Mouse (Mus musculus) intestine, embryonic 16.5 days (tissue): ENCODE results near the gene E2f4. TPM values are rescaled to one million over a fixed set of nuclear protein-coding genes. Genes with fewer than 3 reads are reported as not detected.
"Not testable (repeated sequence)": the region's sequence is repeated elsewhere in the genome, so short reads cannot be mapped to it uniquely, and the experiment has no call there.

Source experiments
- ATAC-seq: fragments of 200-750 bp; cut with Nextera tagmentation; 2 replicates; pipeline ENCODE4 v1.8.0; 2017; ENCODE audit warnings: moderate TSS enrichment, moderate library complexity
- H3K27ac ChIP-seq: fragments of 300-500 bp; sonication (generic); 2 replicates; pipeline ENCODE4 v1.5.1; 2014; ENCODE audit warnings: mild to moderate bottlenecking, low read length
- H3K27me3 ChIP-seq: fragments of 300-500 bp; sonication (generic); replicated peaks from 2 replicates; pipeline ENCODE4 v1.6.1; 2014; ENCODE audit warnings: low read length, control low read depth, mixed read lengths; ENCODE audit not compliant: control insufficient read depth, insufficient read depth
- H3K36me3 ChIP-seq: fragments of 300-500 bp; sonication (generic); 2 replicates; pipeline ENCODE4 v1.6.1; 2014; ENCODE audit warnings: low read length, control low read depth; ENCODE audit not compliant: control insufficient read depth, insufficient read depth
- H3K4me1 ChIP-seq: fragments of 300-500 bp; sonication (generic); 2 replicates; pipeline ENCODE4 v1.6.1; 2014; ENCODE audit warnings: low read length, control low read depth, mixed read lengths; ENCODE audit not compliant: control insufficient read depth, insufficient read depth
- H3K4me2 ChIP-seq: fragments of 300-500 bp; sonication (generic); 2 replicates; pipeline ENCODE4 v1.6.1; 2014; ENCODE audit warnings: low read depth, low read length, control low read depth
- H3K4me3 ChIP-seq: fragments of 300-500 bp; sonication (generic); 2 replicates; pipeline ENCODE4 v1.5.1; 2014; ENCODE audit warnings: mild to moderate bottlenecking, low read length
- H3K9ac ChIP-seq: fragments of 300-500 bp; sonication (generic); 2 replicates; pipeline ENCODE4 v1.6.1; 2014; ENCODE audit warnings: low read depth, low read length
- H3K9me3 ChIP-seq: fragments of 300-500 bp; sonication (generic); 2 replicates; pipeline ENCODE4 v1.6.1; 2016; ENCODE audit warnings: low read length, control low read depth; ENCODE audit not compliant: control insufficient read depth
- WGBS: fragments of 180-500 bp; shearing (Covaris S2); extraction: QIAGEN DNeasy Blood & Tissue Kit; methylation state at CpG from one replicate; pipeline ENCODE4 v1.1.7; 2014; 5-methylcytosine and 5-hydroxymethylcytosine counted together
- polyA plus RNA-seq: library from polyadenylated mRNA; unstranded; fragments of >200 nt; fragmentation: Nextera tagmentation; extraction: Ambion mirVana; gene quantifications from 2 replicates; pipeline ENCODE4 v1.2.1, GENCODE M21; 2015

E2f4 gene
- polyA plus RNA-seq, 1 experiment from 2014 or later: 89.2 TPM

DNA sequence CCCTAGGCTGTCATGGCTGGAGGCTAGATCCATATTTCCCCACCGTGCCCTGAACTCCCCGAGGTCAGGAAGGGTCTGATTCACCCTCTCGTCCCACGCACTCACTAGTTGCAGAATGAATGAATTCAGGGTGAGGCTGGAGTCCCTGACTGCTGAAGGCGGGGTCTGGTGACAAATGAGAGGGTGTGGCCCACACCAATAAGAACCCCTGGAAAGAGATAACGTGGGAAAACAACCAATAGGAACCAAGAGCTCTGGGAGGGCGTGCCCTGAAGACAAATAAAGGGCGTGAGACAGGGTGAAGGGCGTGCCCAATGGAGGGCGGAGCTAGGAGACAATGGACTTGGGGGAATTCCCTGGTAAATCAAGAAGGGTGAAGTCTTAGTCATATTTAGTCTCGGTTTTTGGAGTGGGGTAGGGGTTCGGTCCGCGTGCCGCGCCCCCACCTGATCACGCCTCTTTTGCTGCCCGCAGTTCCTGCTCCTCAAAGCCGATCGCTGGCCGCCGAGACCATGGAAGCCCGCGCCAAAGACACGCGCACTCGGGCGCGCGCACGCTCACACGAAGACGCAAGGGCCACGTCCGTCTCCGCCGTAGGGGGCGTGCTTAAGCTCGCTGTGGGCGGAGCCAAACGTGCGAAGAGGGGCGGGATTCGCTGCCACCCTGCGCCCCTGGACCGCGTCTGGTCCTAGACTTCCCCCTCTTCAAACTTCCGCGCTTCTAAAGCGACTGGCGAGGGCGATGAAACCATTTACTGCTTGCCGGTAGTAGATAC lies 8.3 kb upstream of the E2f4 start:
- H3K4me2 ChIP-seq: peak overlapping the region; percentile 93
- H3K9me3 ChIP-seq: no peaks in the 10 kb centered on the region
- H3K27ac ChIP-seq: 0 out of 2 replicates have a peak overlapping the region, but pooled peaks have one; percentile 23
- H3K36me3 ChIP-seq: no peaks in the 10 kb centered on the region
- H3K9ac ChIP-seq: peak overlapping the region; percentile 64
- peaks cover 21% of the 10 kb centered on the region for H3K4me1 ChIP-seq
- H3K27me3 ChIP-seq: peaks cover 13% of the 10 kb centered on the region
- under 1% methylated on average over 53 of the region's 53 CpGs for WGBS
- peak overlapping the region; percentile 59 for H3K4me3 ChIP-seq
- ATAC-seq: peak; percentile 95

DNA sequence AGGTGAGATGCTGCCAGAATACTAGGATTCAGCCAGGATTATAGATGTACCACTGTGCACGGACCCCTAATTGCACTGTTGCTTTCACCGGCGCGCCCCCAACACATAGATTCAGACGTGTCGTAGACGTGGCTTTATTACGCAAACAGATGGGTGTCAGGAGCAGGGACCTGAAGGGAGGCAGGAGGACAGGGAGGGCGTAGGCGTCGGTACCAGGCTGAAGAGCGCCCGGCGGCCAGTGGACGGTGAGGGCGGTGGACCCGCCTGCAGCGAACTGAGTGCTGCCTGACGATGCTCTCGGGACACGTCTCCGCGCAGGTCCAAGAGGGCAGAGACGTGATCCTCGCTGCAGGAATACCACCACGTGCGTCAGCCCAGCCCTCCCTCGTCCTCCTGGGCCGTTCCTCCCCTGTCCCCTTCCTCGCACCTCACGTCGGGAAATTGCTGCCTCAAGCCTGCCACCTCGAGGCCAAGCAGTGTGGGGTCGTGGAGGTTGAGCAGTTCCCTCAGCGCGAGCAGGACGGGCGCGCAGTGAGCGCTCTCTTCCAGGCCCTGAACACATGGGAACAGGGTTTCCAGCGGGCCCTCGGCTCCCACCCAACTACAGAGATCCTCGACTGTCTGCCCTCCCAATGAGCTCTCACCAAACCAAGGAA lies 7.5 kb upstream of the E2f4 start, which contains the start of gene 4931428F04Rik:
4931428F04Rik (minus strand) TSS at position 60 of the 656 bp plus-strand sequence.
- WGBS: 1% methylated on average over 43 of the region's 43 CpGs
- Histone ChIP-seq H3K4me2 (peak within 1 kb of the TSS; percentile 93), H3K27ac (peak within 1 kb of the TSS; percentile 23; the same call in 1 of the 2 replicates), H3K9me3 (no peaks in the 10 kb centered on the region), H3K27me3 (peaks cover 13% of the 10 kb centered on the region), H3K9ac (peak within 1 kb of the TSS; percentile 64), H3K4me1 (peaks cover 21% of the 10 kb centered on the region), H3K36me3 (no peaks in the 10 kb centered on the region), H3K4me3 (peak within 1 kb of the TSS; percentile 59)
- peak; percentile 17 for ATAC-seq

DNA sequence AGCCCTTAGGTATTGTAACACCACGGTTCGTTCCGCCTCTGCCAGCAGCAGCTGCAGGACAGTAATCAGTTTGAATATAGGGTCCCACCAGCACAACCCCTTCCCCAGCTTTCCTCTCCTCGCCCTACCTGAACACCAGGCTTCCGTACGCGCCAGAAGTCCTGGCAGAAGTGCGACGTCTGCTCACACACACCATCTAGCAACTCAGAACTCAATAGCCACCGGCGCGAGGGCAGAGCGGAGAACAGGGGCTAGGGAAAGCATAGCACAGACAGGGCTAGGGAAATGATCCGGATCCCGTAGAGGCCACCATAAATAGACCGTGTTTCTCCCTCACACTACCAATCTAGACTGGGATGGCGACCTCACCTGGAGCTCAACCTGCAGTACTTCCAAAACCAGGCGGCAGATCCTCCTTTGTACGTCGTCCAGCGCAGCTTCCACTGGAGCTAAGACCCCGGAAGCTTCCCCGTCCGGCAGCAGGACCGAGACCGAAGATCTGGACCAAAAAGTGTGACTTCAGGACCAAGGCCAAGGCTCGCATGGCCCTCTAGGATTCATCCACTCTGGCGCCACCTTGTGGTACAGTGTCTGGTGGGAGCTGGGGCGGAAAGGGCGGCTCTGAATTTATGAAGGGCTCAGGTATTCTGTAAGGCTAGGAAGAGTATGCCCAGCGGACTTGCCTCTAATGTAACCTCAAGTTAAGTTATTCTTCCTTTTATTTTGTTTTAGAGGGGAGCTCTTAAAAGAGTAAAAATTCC lies 6.7 kb upstream of the E2f4 start:
- peak overlapping the region; percentile 93; the same call in 1 of the 2 replicates for H3K4me2 ChIP-seq
- peak overlapping the region; percentile 59 for H3K4me3 ChIP-seq
- H3K9me3 ChIP-seq: no peaks in the 10 kb centered on the region
- peaks cover 13% of the 10 kb centered on the region for H3K27me3 ChIP-seq
- WGBS: 8% methylated on average over 31 of the region's 31 CpGs
- H3K4me1 ChIP-seq: peaks cover 21% of the 10 kb centered on the region
- no peak overlapping the region for H3K27ac ChIP-seq
- ATAC-seq: 0 out of 2 replicates have a peak, but pooled peaks have one; percentile 0
- no peaks in the 10 kb centered on the region for H3K36me3 ChIP-seq
- H3K9ac ChIP-seq: no peak overlapping the region

DNA sequence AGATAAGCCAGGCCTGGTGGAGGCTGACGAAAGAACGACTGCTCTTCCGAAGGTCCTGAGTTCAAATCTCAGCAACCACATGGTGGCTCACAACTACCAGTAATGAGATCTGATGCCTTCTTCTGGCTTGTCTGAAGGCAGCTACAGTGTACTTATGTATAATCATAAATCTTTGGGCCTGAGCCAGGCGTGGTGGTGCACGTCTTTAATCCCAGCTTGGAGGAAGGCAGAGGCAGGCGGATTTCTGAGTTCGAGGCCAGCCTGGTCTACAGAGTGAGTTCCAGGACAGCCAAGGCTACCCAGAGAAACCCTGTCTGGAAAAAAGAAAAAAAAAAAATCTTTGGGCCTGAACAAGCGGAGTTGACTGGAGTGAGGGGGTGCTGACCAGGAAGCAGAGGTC lies 6.1 kb upstream of the E2f4 start:
- 85% methylated on average over 8 of the region's 8 CpGs for WGBS
- H3K4me2 ChIP-seq, H3K9ac ChIP-seq, H3K27ac ChIP-seq, H3K36me3 ChIP-seq, ATAC-seq, H3K9me3 ChIP-seq, H3K4me3 ChIP-seq: not testable (repeated sequence)
- peaks cover 23% of the 10 kb centered on the region for H3K4me1 ChIP-seq
- H3K27me3 ChIP-seq: peaks cover 13% of the 10 kb centered on the region

DNA sequence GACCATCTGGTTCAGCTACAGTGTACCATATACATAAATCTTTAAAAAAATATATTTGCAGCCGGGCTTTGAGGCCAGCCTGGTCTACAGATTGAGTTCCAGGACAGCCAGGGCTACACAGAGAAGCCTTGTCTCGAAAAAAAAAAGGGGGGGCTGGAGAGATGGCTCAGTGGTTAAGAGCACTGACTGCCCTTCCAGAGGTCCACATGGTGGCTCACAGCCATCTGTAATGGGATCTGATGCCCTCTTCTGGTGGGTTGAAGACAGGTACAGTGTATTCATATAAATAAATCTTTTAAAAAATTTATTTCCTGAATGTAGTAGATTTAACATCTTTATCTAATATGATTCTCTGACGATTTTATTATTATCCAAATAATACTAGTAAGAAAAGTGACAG lies 5.7 kb upstream of the E2f4 start:
- H3K27ac ChIP-seq, H3K9me3 ChIP-seq, ATAC-seq, H3K4me3 ChIP-seq, H3K36me3 ChIP-seq, H3K4me2 ChIP-seq, H3K9ac ChIP-seq: not testable (repeated sequence)
- peaks cover 26% of the 10 kb centered on the region for H3K4me1 ChIP-seq
- 70% methylated on average over 3 of the region's 3 CpGs for WGBS
- H3K27me3 ChIP-seq: peaks cover 13% of the 10 kb centered on the region

DNA sequence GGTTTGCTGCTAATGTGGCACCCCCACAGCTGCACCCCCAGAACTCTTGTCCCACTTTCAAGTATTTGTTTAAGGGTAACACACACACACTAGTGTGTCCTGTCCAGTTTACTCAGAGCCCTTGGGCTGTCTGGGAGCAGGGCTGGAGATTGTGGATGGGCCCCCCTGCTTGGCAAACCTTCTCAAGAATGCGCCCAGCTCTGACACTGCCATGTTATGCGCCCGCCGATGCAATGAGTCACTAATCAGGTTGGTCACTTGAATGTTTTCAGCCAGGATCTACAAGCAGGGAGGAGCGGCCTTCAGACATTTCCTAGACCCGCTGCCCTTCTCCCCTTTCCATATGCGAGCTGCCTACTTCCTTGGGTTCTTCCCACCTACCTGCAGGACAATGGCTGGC lies 5.0 kb upstream of the E2f4 start:
- ATAC-seq: no peak
- H3K36me3 ChIP-seq: no peaks in the 10 kb centered on the region
- no peak overlapping the region for H3K4me2 ChIP-seq
- peaks cover 13% of the 10 kb centered on the region for H3K27me3 ChIP-seq
- no peak overlapping the region for H3K4me3 ChIP-seq
- H3K4me1 ChIP-seq: peaks cover 30% of the 10 kb centered on the region
- no peaks in the 10 kb centered on the region for H3K9me3 ChIP-seq
- WGBS: 84% methylated on average over 7 of the region's 7 CpGs
- H3K9ac ChIP-seq: no peak overlapping the region
- H3K27ac ChIP-seq: no peak overlapping the region

DNA sequence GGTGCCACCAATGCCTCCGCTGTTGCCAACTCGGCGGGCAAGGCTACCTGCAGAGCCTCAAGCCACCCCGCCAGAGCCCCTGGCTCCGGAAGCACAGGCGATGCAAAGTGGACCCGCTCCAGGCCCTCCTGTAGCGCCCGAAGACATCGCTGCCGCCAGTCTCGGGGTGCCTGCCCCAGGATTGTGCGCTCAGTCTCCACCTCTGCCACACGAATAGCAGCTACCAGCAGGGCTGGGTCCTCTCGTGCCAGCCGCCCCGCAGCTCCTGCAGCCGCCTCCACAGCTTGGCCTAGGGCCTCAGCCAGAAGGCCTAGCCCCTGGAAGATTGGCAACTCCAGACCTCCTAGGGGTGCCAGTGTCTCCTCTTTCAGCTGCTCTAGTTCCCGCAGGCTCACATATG lies 4.1 kb upstream of the E2f4 start:
- ATAC-seq: no peak
- Histone ChIP-seq H3K4me2 (no peak overlapping the region), H3K4me3 (no peak overlapping the region)

DNA sequence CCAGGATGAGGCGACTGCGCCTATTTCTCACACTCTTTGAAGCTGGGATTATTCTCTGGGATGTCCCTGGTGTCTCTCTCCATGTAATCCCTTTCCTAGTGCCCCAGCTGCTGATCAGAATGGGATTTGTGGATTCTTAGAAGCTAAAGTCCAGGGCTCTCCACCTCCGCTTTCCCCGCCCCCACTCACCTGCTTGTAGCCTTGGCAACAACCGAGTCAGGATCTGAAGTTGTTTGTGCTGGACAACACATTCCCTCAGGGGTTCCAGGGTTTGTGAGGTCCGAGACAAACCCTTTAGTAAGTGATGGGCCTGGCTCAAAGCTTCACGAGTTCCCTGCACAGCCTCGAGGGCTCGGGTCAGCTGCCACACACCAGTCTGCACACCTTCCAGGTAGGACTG lies 2.7 kb upstream of the E2f4 start:
- 73% methylated on average over 9 of the region's 9 CpGs for WGBS
- 0 out of 2 replicates have a peak overlapping the region, but pooled peaks have one; percentile 17 for H3K4me2 ChIP-seq

More for the DNA sequence above, 4.1 kb upstream of the E2f4 start:
- H3K9me3 ChIP-seq: no peaks in the 10 kb centered on the region
- H3K4me1 ChIP-seq: peaks cover 29% of the 10 kb centered on the region
- peaks cover 13% of the 10 kb centered on the region for H3K27me3 ChIP-seq
- no peak overlapping the region for H3K27ac ChIP-seq
- H3K9ac ChIP-seq: no peak overlapping the region
- no peaks in the 10 kb centered on the region for H3K36me3 ChIP-seq
- 62% methylated on average over 19 of the region's 19 CpGs for WGBS

DNA sequence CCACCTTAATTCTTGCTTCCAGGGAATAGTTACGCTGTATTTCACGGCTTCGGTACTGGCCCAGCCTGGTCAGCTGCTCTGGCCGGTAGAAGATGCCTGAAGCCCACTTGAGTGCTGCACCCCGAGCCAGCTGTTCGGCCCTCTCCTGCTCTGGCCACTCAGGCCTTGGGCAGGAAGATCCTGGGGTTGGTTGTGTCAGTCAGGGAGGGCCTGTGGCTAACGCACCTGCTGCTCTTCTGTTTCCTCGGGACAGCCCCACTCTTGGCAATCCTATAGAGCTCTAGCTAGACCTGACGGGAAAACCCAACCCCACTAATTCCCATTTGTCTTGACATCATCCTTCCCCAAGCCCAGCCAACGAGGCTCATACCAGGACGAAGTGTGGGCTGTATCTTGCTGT lies 2.2 kb upstream of the E2f4 start:
- Histone ChIP-seq H3K4me1 (peaks cover 27% of the 10 kb centered on the region), H3K4me2 (peak overlapping the region; percentile 17; the same call in 1 of the 2 replicates), H3K36me3 (peaks cover 1% of the 10 kb centered on the region; the same call in 1 of the 2 replicates), H3K27ac (peak overlapping the region; percentile 51; the same call in 1 of the 2 replicates), H3K4me3 (peak overlapping the region; percentile 11; the same call in 1 of the 2 replicates), H3K9me3 (no peaks in the 10 kb centered on the region), H3K9ac (no peak overlapping the region), H3K27me3 (peaks cover 6% of the 10 kb centered on the region)
- ATAC-seq: no peak
- 69% methylated on average over 11 of the region's 11 CpGs for WGBS

More for the DNA sequence above, 2.7 kb upstream of the E2f4 start:
- H3K27ac ChIP-seq: no peak overlapping the region
- no peak overlapping the region for H3K4me3 ChIP-seq
- peaks cover 11% of the 10 kb centered on the region for H3K27me3 ChIP-seq
- ATAC-seq: no peak
- H3K36me3 ChIP-seq: no peaks in the 10 kb centered on the region; the same call in 1 of the 2 replicates
- H3K9ac ChIP-seq: no peak overlapping the region
- H3K9me3 ChIP-seq: no peaks in the 10 kb centered on the region
- H3K4me1 ChIP-seq: peaks cover 29% of the 10 kb centered on the region
